Comparison of ENCODE assay signal across 23 mouse cellular contexts in the genomic region with DNA sequence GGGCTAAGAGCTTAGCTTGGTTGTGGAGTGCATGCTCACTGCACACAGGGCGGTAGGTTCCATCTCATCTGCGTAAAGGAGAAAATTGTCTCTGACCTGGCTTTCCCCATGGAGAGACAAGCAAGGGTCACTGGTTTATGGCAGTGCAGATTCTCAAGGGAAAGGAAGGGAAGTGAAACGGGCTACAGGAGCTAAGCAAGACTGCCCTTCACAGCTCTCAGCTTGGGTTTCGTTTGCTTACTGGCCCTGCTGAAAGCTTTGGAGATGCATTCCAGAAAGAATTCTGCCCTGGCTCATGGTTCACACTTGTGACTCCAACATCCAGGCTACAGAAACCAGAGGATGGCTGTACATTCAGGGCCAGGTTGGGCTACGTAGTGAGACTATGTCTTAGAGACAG. TPM values are rescaled to one million over a fixed set of nuclear protein-coding genes. Genes with fewer than 3 reads are reported as not detected.
DNase-seq lines count a peak whose midpoint lies in the region; ATAC-seq and TF ChIP-seq lines count a peak whose summit lies in the region.
"Had no signal": no experiment of that assay in that cellular context is flagged by ENCODE, and none has a peak within 500 bp of the region (broad histone marks: within the 10 kb centered on the region; RNA-seq: fewer than 3 reads in every experiment).

No protein-coding gene starts in this region.

- H3K27me3 ChIP-seq in heart, adult 2 months (ENCODE audit: control insufficient read depth, insufficient read depth, low read length) = no peaks in the 10 kb centered on the region
- no peaks in the 10 kb centered on the region for H3K27me3 ChIP-seq in heart, embryonic 12.5 days (replicated peaks)
- H3K27me3 ChIP-seq in kidney, postnatal 0 days (ENCODE audit: insufficient read depth, low read length) = no peaks in the 10 kb centered on the region
- no peaks in the 10 kb centered on the region for H3K27me3 ChIP-seq in kidney, adult 2 months (replicated peaks; ENCODE audit: control insufficient read depth, insufficient read depth, low read length)
- H3K27me3 ChIP-seq in embryonic facial prominence, embryonic 10.5 days (replicated peaks; ENCODE audit: low read depth, poor library complexity, severe bottlenecking) = no peaks in the 10 kb centered on the region
- H3K27me3 ChIP-seq: embryonic facial prominence, embryonic 13.5 days; forebrain, embryonic 12.5 days; forebrain, embryonic 15.5 days; hindbrain, embryonic 13.5 days; intestine, embryonic 15.5 days; Patski had no signal

- 57% methylated on average over 5 of the region's 5 CpGs for WGBS in heart, adult 2 months
- 64% methylated on average over 5 of the region's 5 CpGs for WGBS in heart, embryonic 12.5 days
- WGBS in kidney, postnatal 0 days = 36% methylated on average over 5 of the region's 5 CpGs
- 70% methylated on average over 5 of the region's 5 CpGs for WGBS in kidney, adult 2 months
- 71% methylated on average over 5 of the region's 5 CpGs for WGBS in embryonic facial prominence, embryonic 10.5 days

- no peak overlapping the region for H3K4me3 ChIP-seq in heart, adult 2 months
- no peak overlapping the region for H3K4me3 ChIP-seq in heart, embryonic 12.5 days
- H3K4me3 ChIP-seq in kidney, postnatal 0 days (replicated peaks; ENCODE audit: low read depth, low read length) = no peak overlapping the region
- no peak overlapping the region for H3K4me3 ChIP-seq in kidney, adult 2 months (ENCODE audit: insufficient read depth, low read depth, low read length)
- no peak overlapping the region for H3K4me3 ChIP-seq in embryonic facial prominence, embryonic 10.5 days
- H3K4me3 ChIP-seq: embryonic facial prominence, embryonic 13.5 days; erythroblast, embryonic 14.5 days; forebrain, embryonic 12.5 days; forebrain, embryonic 15.5 days; hindbrain, embryonic 10.5 days; hindbrain, embryonic 13.5 days; intestine, embryonic 15.5 days had no signal

- H3K4me1 ChIP-seq in heart, adult 2 months (ENCODE audit: control insufficient read depth, insufficient read depth, low read length) = peaks cover 10% of the 10 kb centered on the region
- H3K4me1 ChIP-seq in heart, embryonic 12.5 days (replicated peaks) = peaks cover 18% of the 10 kb centered on the region
- no peaks in the 10 kb centered on the region for H3K4me1 ChIP-seq in kidney, postnatal 0 days (replicated peaks; ENCODE audit: insufficient read depth, low read length)
- H3K4me1 ChIP-seq in kidney, adult 2 months (ENCODE audit: control insufficient read depth, insufficient read depth, low read length) = peaks cover 4% of the 10 kb centered on the region
- H3K4me1 ChIP-seq in embryonic facial prominence, embryonic 10.5 days = peaks cover 29% of the 10 kb centered on the region

- no peaks in the 10 kb centered on the region for H3K36me3 ChIP-seq in heart, adult 2 months (ENCODE audit: control insufficient read depth, insufficient read depth, low read length)
- H3K36me3 ChIP-seq in heart, embryonic 12.5 days = no peaks in the 10 kb centered on the region
- H3K36me3 ChIP-seq in kidney, postnatal 0 days (ENCODE audit: insufficient read depth, low read length) = no peaks in the 10 kb centered on the region
- H3K36me3 ChIP-seq in kidney, adult 2 months (ENCODE audit: control insufficient read depth, insufficient read depth, low read length) = no peaks in the 10 kb centered on the region
- H3K36me3 ChIP-seq in embryonic facial prominence, embryonic 10.5 days (replicated peaks) = no peaks in the 10 kb centered on the region
- H3K36me3 ChIP-seq: embryonic facial prominence, embryonic 13.5 days; forebrain, embryonic 12.5 days; forebrain, embryonic 15.5 days; hindbrain, embryonic 10.5 days; hindbrain, embryonic 13.5 days; intestine, embryonic 15.5 days had no signal

- no peak for DNase-seq in heart, adult 2 months
- peak; percentile 64 for DNase-seq in kidney, postnatal 0 days (ENCODE audit: low spot score)
- DNase-seq in kidney, adult 2 months = no peak
- DNase-seq in embryonic facial prominence, embryonic 10.5 days (ENCODE audit: low spot score) = no peak
- DNase-seq in adrenal gland, postnatal 10 days = no peak
- DNase-seq: adrenal gland, postnatal 14 days; cerebellum, adult 11 months; cerebellum, adult 2 months; cerebellum, adult 9-11 months; cerebellum, postnatal 25 days; gastrocnemius, postnatal 25 days; kidney, adult 18-20 months had no signal

- no peaks in the 10 kb centered on the region for H3K79me2 ChIP-seq in heart, adult 2 months (replicated peaks; ENCODE audit: control insufficient read depth, insufficient read depth, low read length)

- no peak for TF ChIP-seq EP300 in heart, adult 2 months (IDR thresholded peaks at IDR 0.05; ENCODE audit: insufficient read depth, low read depth, low read length)

- no peak overlapping the region for H3K9ac ChIP-seq in heart, adult 2 months (ENCODE audit: low read depth, low read length)
- H3K9ac ChIP-seq in heart, embryonic 12.5 days = no peak overlapping the region
- H3K9ac ChIP-seq in kidney, postnatal 0 days (ENCODE audit: low read depth, low read length) = no peak overlapping the region
- H3K9ac ChIP-seq: embryonic facial prominence, embryonic 13.5 days; forebrain, embryonic 12.5 days; forebrain, embryonic 15.5 days; hindbrain, embryonic 13.5 days; intestine, embryonic 15.5 days had no signal

- no peak for TF ChIP-seq POLR2A in heart, adult 2 months (IDR thresholded peaks at IDR 0.05; ENCODE audit: insufficient read depth, low read depth, low read length)
- TF ChIP-seq POLR2A in kidney, adult 2 months (IDR thresholded peaks at IDR 0.05; ENCODE audit: low read depth, low read length) = no peak

- H3K9me3 ChIP-seq in heart, embryonic 12.5 days (replicated peaks) = no peaks in the 10 kb centered on the region
- no peaks in the 10 kb centered on the region for H3K9me3 ChIP-seq in kidney, postnatal 0 days (replicated peaks; ENCODE audit: low read length)
- H3K9me3 ChIP-seq in embryonic facial prominence, embryonic 10.5 days = no peaks in the 10 kb centered on the region
- H3K9me3 ChIP-seq: embryonic facial prominence, embryonic 13.5 days; forebrain, embryonic 12.5 days; forebrain, embryonic 15.5 days; hindbrain, embryonic 10.5 days; hindbrain, embryonic 13.5 days; intestine, embryonic 15.5 days had no signal

- ATAC-seq in heart, embryonic 12.5 days (ENCODE audit: insufficient number of reproducible peaks, low FRiP score) = no peak
- ATAC-seq in kidney, postnatal 0 days (replicated peaks; ENCODE audit: low FRiP score, low read depth) = no peak
- ATAC-seq: CD4-positive, CD25-positive, alpha-beta regulatory T cell, adult 4 months; forebrain, embryonic 15.5 days; hindbrain, embryonic 16.5 days; intestine, embryonic 15.5 days; Patski had no signal

- H3K4me2 ChIP-seq in heart, embryonic 12.5 days = no peak overlapping the region
- H3K4me2 ChIP-seq in kidney, postnatal 0 days (ENCODE audit: low read length) = no peak overlapping the region
- H3K4me2 ChIP-seq: embryonic facial prominence, embryonic 13.5 days; forebrain, embryonic 12.5 days; forebrain, embryonic 15.5 days; hindbrain, embryonic 13.5 days; intestine, embryonic 15.5 days had no signal

- TF ChIP-seq CTCF in heart, adult 2 months (IDR thresholded peaks at IDR 0.05) = no peak
- TF ChIP-seq CTCF in kidney, postnatal 0 days (IDR thresholded peaks at IDR 0.05; ENCODE audit: low read depth) = no peak
- TF ChIP-seq CTCF in kidney, adult 2 months (conservative IDR thresholded peaks at IDR 0.05; ENCODE audit: insufficient read depth, insufficient read length, low read depth, low read length) = no peak

- intact Hi-C loops in heart, adult 2 months (cut with DNase I) = no loop called here

- peak overlapping the region; percentile 79; the same call in 1 of the 2 replicates for H3K27ac ChIP-seq in heart, adult 2 months
- H3K27ac ChIP-seq in heart, embryonic 12.5 days (ENCODE audit: poor library complexity, severe bottlenecking) = no peak overlapping the region
- H3K27ac ChIP-seq in kidney, postnatal 0 days = peak overlapping the region; percentile 31; the same call in 1 of the 2 replicates
- no peak overlapping the region; the same call in 1 of the 2 replicates for H3K27ac ChIP-seq in kidney, adult 2 months (ENCODE audit: insufficient read depth, low read depth, low read length)
- H3K27ac ChIP-seq in embryonic facial prominence, embryonic 10.5 days (replicated peaks) = 0 out of 2 replicates have a peak overlapping the region, but pooled peaks have one; percentile 24
- H3K27ac ChIP-seq: embryonic facial prominence, embryonic 13.5 days; forebrain, embryonic 12.5 days; forebrain, embryonic 15.5 days; intestine, embryonic 15.5 days had no signal

RNA-seq across cellular contexts. Expression of a gene that starts 13.4 kb away (rescaled TPM):
- total RNA-seq in heart, adult 2 months (2021) = 10 to 100 TPM; 18.9 to 23.5 TPM
- 23.4 and 27.8 TPM in 2 replicates for polyA plus RNA-seq in heart, adult 2 months (2012; rRNA removed)
- 10.0 and 10.3 TPM in 2 replicates for polyA plus RNA-seq in heart, embryonic 12.5 days (2016; fragmentation: Nextera tagmentation; extraction: Ambion mirVana)
- 7.0 and 7.9 TPM in 2 replicates for polyA plus RNA-seq in kidney, postnatal 0 days (2015; fragmentation: Nextera tagmentation; extraction: Ambion mirVana)
- polyA plus RNA-seq in kidney, adult 2 months (2012; rRNA removed) = 23.1 and 27.2 TPM in 2 replicates
- polyA plus RNA-seq in embryonic facial prominence, embryonic 10.5 days (2016; fragmentation: Nextera tagmentation; extraction: Ambion mirVana) = 3.3 and 5.1 TPM in 2 replicates
- total RNA-seq in adrenal gland, postnatal 10 days (2021) = 10 to 100 TPM; 10.4 to 16.7 TPM
- polyA plus RNA-seq: CD4-positive, CD25-positive, alpha-beta regulatory T cell, adult 4 months had no signal

RNA-seq across cellular contexts. Expression of a gene that starts 51.8 kb away (rescaled TPM):
- total RNA-seq in heart, adult 2 months (2021) = 10 to 100 TPM; 45.6 to 49.5 TPM
- polyA plus RNA-seq in heart, adult 2 months (2012; rRNA removed) = 42.3 and 49.8 TPM in 2 replicates
- polyA plus RNA-seq in heart, embryonic 12.5 days (2016; fragmentation: Nextera tagmentation; extraction: Ambion mirVana) = 28.3 and 36.2 TPM in 2 replicates
- polyA plus RNA-seq in kidney, postnatal 0 days (2015; fragmentation: Nextera tagmentation; extraction: Ambion mirVana) = 30.9 and 37.6 TPM in 2 replicates
- polyA plus RNA-seq in kidney, adult 2 months (2012; rRNA removed) = 41.0 and 45.7 TPM in 2 replicates
- 28.2 and 29.4 TPM in 2 replicates for polyA plus RNA-seq in embryonic facial prominence, embryonic 10.5 days (2016; fragmentation: Nextera tagmentation; extraction: Ambion mirVana)
- 10 to 100 TPM; 22.5 to 26.4 TPM for total RNA-seq in adrenal gland, postnatal 10 days (2021)

RNA-seq across cellular contexts. Expression of a gene that starts 53.9 kb away (rescaled TPM):
- total RNA-seq in heart, adult 2 months (2021) = 10 to 100 TPM; 16.0 to 17.1 TPM
- polyA plus RNA-seq in heart, adult 2 months (2012; rRNA removed) = 7.2 and 10.7 TPM in 2 replicates
- polyA plus RNA-seq in heart, embryonic 12.5 days (2016; fragmentation: Nextera tagmentation; extraction: Ambion mirVana) = 25.8 and 26.5 TPM in 2 replicates
- polyA plus RNA-seq in kidney, postnatal 0 days (2015; fragmentation: Nextera tagmentation; extraction: Ambion mirVana) = 18.3 and 20.4 TPM in 2 replicates
- 9.8 and 10.6 TPM in 2 replicates for polyA plus RNA-seq in kidney, adult 2 months (2012; rRNA removed)
- polyA plus RNA-seq in embryonic facial prominence, embryonic 10.5 days (2016; fragmentation: Nextera tagmentation; extraction: Ambion mirVana) = 50.5 and 52.3 TPM in 2 replicates
- 10 to 100 TPM; 23.6 to 24.4 TPM for total RNA-seq in adrenal gland, postnatal 10 days (2021)

Comparison
In these comparisons a context has a peak if more than half of its experiments do, and no peak if none do; other contexts are left out.
1. H3K27ac ChIP-seq: peak in heart, adult 2 months (single experiment), kidney, postnatal 0 days (single experiment) and embryonic facial prominence, embryonic 10.5 days (single experiment); none in heart, embryonic 12.5 days (single experiment) and kidney, adult 2 months (single experiment).